Mouse (Mus musculus) cerebellum, adult 2 months (tissue): ENCODE results near the gene Btn1a1. TPM values are rescaled to one million over a fixed set of nuclear protein-coding genes. Genes with fewer than 3 reads are reported as not detected.

Source experiments
- DNase-seq, 2 experiments: peaks; one replicate each; pipeline ENCODE4 v3.0.0; 2021
- H3K27ac ChIP-seq: fragments of 200-500 bp; 2 replicates; pipeline ENCODE4 v1.5.1; 2012; ENCODE audit warnings: low read length, control low read depth, inconsistent platforms; ENCODE audit not compliant: insufficient read depth
- H3K27me3 ChIP-seq: fragments of 200-500 bp; 2 replicates; pipeline ENCODE4 v1.6.1; 2012; ENCODE audit warnings: inconsistent platforms, mild to moderate bottlenecking, low read length, moderate library complexity; ENCODE audit not compliant: control insufficient read depth, insufficient read depth
- H3K4me1 ChIP-seq: fragments of 200-500 bp; 2 replicates; pipeline ENCODE4 v1.6.1; 2011; ENCODE audit warnings: low read length; ENCODE audit not compliant: control insufficient read depth, insufficient read depth
- H3K4me3 ChIP-seq: fragments of 200-500 bp; replicated peaks from 2 replicates; pipeline ENCODE3; 2011; ENCODE audit warnings: mild to moderate bottlenecking, low read depth, low read length, control low read depth; ENCODE audit not compliant: insufficient read depth
- CTCF ChIP-seq: fragments of 200-500 bp; IDR thresholded peaks from 2 replicates; pipeline ENCODE4 v1.5.1; 2011; ENCODE audit warnings: low read depth, mild to moderate bottlenecking, control low read depth, low read length, moderate library complexity, borderline replicate concordance; ENCODE audit not compliant: insufficient read depth
- POLR2A ChIP-seq: fragments of 200-500 bp; IDR thresholded peaks from 2 replicates; pipeline ENCODE4 v1.6.1; 2011; ENCODE audit warnings: low read length, control low read depth, borderline replicate concordance; ENCODE audit not compliant: insufficient read depth
- WGBS: fragments of 180-500 bp; shearing (Covaris S2); methylation state at CpG from one replicate; pipeline ENCODE4 v1.1.7; 2018; 5-methylcytosine and 5-hydroxymethylcytosine counted together
- polyA plus RNA-seq: library from polyadenylated mRNA; depleted of rRNA; stranded (reverse); fragments of >200 nt; gene quantifications from 2 replicates; pipeline ENCODE4 v1.2.3, GENCODE M21; 2012

Gene Btn1a1
- polyA plus RNA-seq, 1 experiment, result 0.21 TPM

GRCm38 (mm10) chr13:23444451-23444850 is 21.2 kb downstream of the Btn1a1 start:
- H3K27ac ChIP-seq, result no peak overlapping the region
- H3K4me3 ChIP-seq, result peak overlapping the region; percentile 37
- TF ChIP-seq CTCF, result no peak
- no peak for DNase-seq
- no peaks in the 10 kb centered on the region for H3K27me3 ChIP-seq
- H3K4me1 ChIP-seq, result no peaks in the 10 kb centered on the region; the same call in 1 of the 2 replicates
- 40% methylated on average over 5 of the region's 5 CpGs for WGBS

GRCm38 (mm10) chr13:23439901-23440300 is 25.8 kb downstream of the Btn1a1 start:
- TF ChIP-seq POLR2A (no peak), CTCF (no peak)
- Histone ChIP-seq H3K27ac (no peak overlapping the region), H3K4me1 (no peaks in the 10 kb centered on the region; the same call in 1 of the 2 replicates), H3K27me3 (no peaks in the 10 kb centered on the region), H3K4me3 (no peak overlapping the region)
- 75% methylated on average over 10 of the region's 10 CpGs for WGBS
- no peak for DNase-seq

DNA sequence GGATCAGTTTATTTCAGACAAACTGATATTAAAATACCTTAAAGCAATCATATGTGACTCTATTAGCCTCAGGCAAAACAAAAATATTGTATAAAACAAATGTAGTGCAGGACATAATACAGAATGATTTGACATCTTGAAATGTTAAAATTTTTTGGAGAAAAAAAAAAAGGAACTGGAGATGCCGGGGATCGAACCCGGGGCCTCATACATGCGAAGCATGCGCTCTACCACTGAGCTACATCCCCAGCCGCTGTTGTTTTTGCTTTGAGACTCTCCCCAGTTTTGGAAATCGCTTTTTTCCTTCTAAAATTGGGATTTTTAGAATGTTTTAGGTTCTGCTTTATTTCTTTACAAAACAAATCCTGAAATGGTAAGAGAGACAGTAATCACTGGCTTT is 27.2 kb downstream of the Btn1a1 start:
- peak overlapping the region; percentile 67 for H3K4me3 ChIP-seq
- TF ChIP-seq POLR2A, result no peak
- TF ChIP-seq CTCF, result no peak
- H3K27ac ChIP-seq, result no peak overlapping the region
- no peaks in the 10 kb centered on the region for H3K27me3 ChIP-seq
- peak; percentile 63 to 69 for DNase-seq
- no peaks in the 10 kb centered on the region for H3K4me1 ChIP-seq
- WGBS, result under 1% methylated on average over 7 of the region's 7 CpGs

GRCm38 (mm10) chr13:23437908-23438307 is 27.8 kb downstream of the Btn1a1 start:
- H3K4me1 ChIP-seq, result no peaks in the 10 kb centered on the region
- TF ChIP-seq CTCF (no peak), POLR2A (no peak)
- no peak overlapping the region for H3K27ac ChIP-seq
- peak overlapping the region; percentile 67 for H3K4me3 ChIP-seq
- DNase-seq, result peak; percentile 88 to 93
- no peaks in the 10 kb centered on the region for H3K27me3 ChIP-seq
- under 1% methylated on average over 17 of the region's 17 CpGs for WGBS

GRCm38 (mm10) chr13:23436861-23437822 is 28.6 kb downstream of the Btn1a1 start:
- Histone ChIP-seq H3K4me3 (peak overlapping the region; percentile 67), H3K27me3 (no peaks in the 10 kb centered on the region), H3K27ac (no peak overlapping the region), H3K4me1 (no peaks in the 10 kb centered on the region)
- DNase-seq, result peak; percentile 53 to 67
- WGBS, result under 1% methylated on average over 32 of the region's 32 CpGs
- TF ChIP-seq CTCF (no peak), POLR2A (no peak)

GRCm38 (mm10) chr13:23436231-23436661 is 29.5 kb downstream of the Btn1a1 start:
- peak; percentile 47 to 56 for DNase-seq
- TF ChIP-seq POLR2A (no peak), CTCF (no peak)
- Histone ChIP-seq H3K4me3 (no peak overlapping the region), H3K27ac (no peak overlapping the region), H3K4me1 (no peaks in the 10 kb centered on the region), H3K27me3 (no peaks in the 10 kb centered on the region)
- 2% methylated on average over 11 of the region's 11 CpGs for WGBS

GRCm38 (mm10) chr13:23435676-23436075 is 30.0 kb downstream of the Btn1a1 start:
- DNase-seq, result no peak
- no peaks in the 10 kb centered on the region for H3K4me1 ChIP-seq
- TF ChIP-seq POLR2A (no peak), CTCF (no peak)
- no peaks in the 10 kb centered on the region for H3K27me3 ChIP-seq
- peak overlapping the region; percentile 50 for H3K4me3 ChIP-seq
- H3K27ac ChIP-seq, result no peak overlapping the region
- 6% methylated on average over 12 of the region's 12 CpGs for WGBS

- H3K4me1 ChIP-seq, result no peaks in the 10 kb centered on the region
- H3K27me3 ChIP-seq, result no peaks in the 10 kb centered on the region
- no peak overlapping the region for H3K27ac ChIP-seq
- no peak for DNase-seq
- TF ChIP-seq CTCF (no peak), POLR2A (no peak)
- no peak overlapping the region for H3K4me3 ChIP-seq
- WGBS, result 37% methylated on average over 4 of the region's 4 CpGs
These were observed 30.5 kb downstream of the Btn1a1 start for GRCm38 (mm10) chr13:23435241-23435640.
